Mouse (Mus musculus) forebrain, embryonic 11.5 days (tissue): ENCODE measurements around the gene Pa2g4. TPM values are rescaled to one million over a fixed set of nuclear protein-coding genes. Genes with fewer than 3 reads are reported as not detected.

Experiments used
- ATAC-seq: fragments of 200-750 bp; cut with Nextera tagmentation; replicated peaks from 2 replicates; pipeline ENCODE4 v1.8.0; 2017; ENCODE audit warnings: moderate TSS enrichment; ENCODE audit not compliant: low FRiP score
- DNase-seq: peaks from one replicate; pipeline ENCODE4 v3.0.0-alpha.2; 2017; ENCODE audit warnings: low spot score
- H3K27ac ChIP-seq: fragments of 300-500 bp; sonication (generic); 2 replicates; pipeline ENCODE4 v1.5.1; 2014; ENCODE audit warnings: low read depth, low read length
- H3K27me3 ChIP-seq: fragments of 300-500 bp; sonication (generic); 2 replicates; pipeline ENCODE4 v1.6.1; 2014; ENCODE audit warnings: mild to moderate bottlenecking, low read length, mixed read lengths; ENCODE audit not compliant: control insufficient read depth, insufficient read depth
- H3K36me3 ChIP-seq: fragments of 300-500 bp; sonication (generic); 2 replicates; pipeline ENCODE4 v1.6.1; 2014; ENCODE audit warnings: mild to moderate bottlenecking, low read length, moderate library complexity, mixed read lengths; ENCODE audit not compliant: control insufficient read depth, insufficient read depth
- H3K4me1 ChIP-seq: fragments of 300-500 bp; sonication (generic); replicated peaks from 2 replicates; pipeline ENCODE4 v1.6.1; 2014; ENCODE audit warnings: low read length, mixed read lengths; ENCODE audit not compliant: control insufficient read depth, insufficient read depth
- H3K4me2 ChIP-seq: fragments of 300-500 bp; sonication (generic); 2 replicates; pipeline ENCODE4 v1.6.1; 2014; ENCODE audit warnings: low read depth, mild to moderate bottlenecking, low read length, moderate library complexity, mixed read lengths; ENCODE audit not compliant: severe bottlenecking
- H3K4me3 ChIP-seq: fragments of 300-500 bp; sonication (generic); 2 replicates; pipeline ENCODE4 v1.5.1; 2014; ENCODE audit warnings: low read depth, low read length
- H3K9ac ChIP-seq: fragments of 300-500 bp; sonication (generic); 2 replicates; pipeline ENCODE4 v1.6.1; 2014; ENCODE audit warnings: low read length
- H3K9me3 ChIP-seq: fragments of 300-500 bp; sonication (generic); 2 replicates; pipeline ENCODE4 v1.6.1; 2016; ENCODE audit warnings: low read length, mixed read lengths; ENCODE audit not compliant: control insufficient read depth
- WGBS: fragments of 180-500 bp; shearing (Covaris S2); extraction: QIAGEN DNeasy Blood & Tissue Kit; methylation state at CpG from one replicate; pipeline ENCODE4 v1.1.7; 2014; 5-methylcytosine and 5-hydroxymethylcytosine counted together
- polyA plus RNA-seq: library from polyadenylated mRNA; unstranded; fragments of >200 nt; fragmentation: Nextera tagmentation; extraction: Ambion mirVana; gene quantifications from 2 replicates; pipeline ENCODE4 v1.2.1, GENCODE M21; 2014

The Pa2g4 gene
- polyA plus RNA-seq, 1 experiment from 2014 or later = 249 TPM

- Histone ChIP-seq H3K27ac (no peak overlapping the region), H3K36me3 (no peaks in the 10 kb centered on the region), H3K4me3 (no peak overlapping the region), H3K4me2 (no peak overlapping the region), H3K4me1 (0 out of 2 replicates have a peak, but pooled peaks cover 2% of the 10 kb centered on the region), H3K27me3 (peaks cover 27% of the 10 kb centered on the region), H3K9ac (no peak overlapping the region), H3K9me3 (no peaks in the 10 kb centered on the region)
- 59% methylated on average over 4 of the region's 4 CpGs for WGBS
- DNase-seq = no peak
- no peak for ATAC-seq
These were observed 21.3 kb upstream of the Pa2g4 start for GRCm38 (mm10) chr10:128587120-128587519.

GRCm38 (mm10) chr10:128586546-128586945 lies 20.8 kb upstream of the Pa2g4 start:
- Histone ChIP-seq H3K27ac (no peak overlapping the region), H3K4me2 (no peak overlapping the region)

GRCm38 (mm10) chr10:128584386-128584785 lies 18.6 kb upstream of the Pa2g4 start:
- H3K27ac ChIP-seq = no peak overlapping the region
- H3K4me3 ChIP-seq = no peak overlapping the region
- H3K4me1 ChIP-seq = 0 out of 2 replicates have a peak, but pooled peaks cover 2% of the 10 kb centered on the region
- no peaks in the 10 kb centered on the region for H3K9me3 ChIP-seq
- H3K27me3 ChIP-seq = peaks cover 23% of the 10 kb centered on the region
- no peak for ATAC-seq
- WGBS = 10% methylated on average over 4 of the region's 4 CpGs
- DNase-seq = no peak
- H3K36me3 ChIP-seq = no peaks in the 10 kb centered on the region
- no peak overlapping the region for H3K9ac ChIP-seq
- no peak overlapping the region for H3K4me2 ChIP-seq

More at GRCm38 (mm10) chr10:128586546-128586945, 20.8 kb upstream of the Pa2g4 start:
- Histone ChIP-seq H3K36me3 (no peaks in the 10 kb centered on the region), H3K9me3 (no peaks in the 10 kb centered on the region), H3K9ac (no peak overlapping the region), H3K27me3 (peaks cover 27% of the 10 kb centered on the region), H3K4me1 (0 out of 2 replicates have a peak, but pooled peaks cover 2% of the 10 kb centered on the region), H3K4me3 (no peak overlapping the region)
- WGBS = 11% methylated on average over 1 of the region's 1 CpGs
- no peak for ATAC-seq
- DNase-seq = no peak

- no peak for ATAC-seq
- no peaks in the 10 kb centered on the region for H3K4me1 ChIP-seq
- DNase-seq = no peak
- no peak overlapping the region for H3K4me2 ChIP-seq
- H3K36me3 ChIP-seq = no peaks in the 10 kb centered on the region
- WGBS = 33% methylated on average over 7 of the region's 7 CpGs
- H3K27ac ChIP-seq = no peak overlapping the region
- H3K9ac ChIP-seq = no peak overlapping the region
- H3K27me3 ChIP-seq = peaks cover 16% of the 10 kb centered on the region
- H3K9me3 ChIP-seq = no peaks in the 10 kb centered on the region
- no peak overlapping the region for H3K4me3 ChIP-seq
These were observed 17.9 kb upstream of the Pa2g4 start for GRCm38 (mm10) chr10:128583644-128584043.

- H3K27me3 ChIP-seq = no peaks in the 10 kb centered on the region
- H3K4me2 ChIP-seq = no peak overlapping the region
- no peak overlapping the region for H3K9ac ChIP-seq
- H3K9me3 ChIP-seq = no peaks in the 10 kb centered on the region
- H3K36me3 ChIP-seq = no peaks in the 10 kb centered on the region
- DNase-seq = no peak
- no peak for ATAC-seq
- H3K4me3 ChIP-seq = no peak overlapping the region
- WGBS = 84% methylated on average over 4 of the region's 4 CpGs
- no peaks in the 10 kb centered on the region for H3K4me1 ChIP-seq
- no peak overlapping the region for H3K27ac ChIP-seq
These were observed 13.9 kb upstream of the Pa2g4 start for GRCm38 (mm10) chr10:128579731-128580130.

- DNase-seq = no peak
- no peaks in the 10 kb centered on the region for H3K36me3 ChIP-seq
- H3K4me1 ChIP-seq = no peaks in the 10 kb centered on the region
- H3K9ac ChIP-seq = no peak overlapping the region
- 87% methylated on average over 3 of the region's 3 CpGs for WGBS
- no peaks in the 10 kb centered on the region for H3K9me3 ChIP-seq
- no peak overlapping the region for H3K27ac ChIP-seq
- H3K4me2 ChIP-seq = no peak overlapping the region
- H3K4me3 ChIP-seq = no peak overlapping the region
- no peaks in the 10 kb centered on the region for H3K27me3 ChIP-seq
- ATAC-seq = no peak
These were observed 13.5 kb upstream of the Pa2g4 start for GRCm38 (mm10) chr10:128579298-128579697.

- H3K4me3 ChIP-seq = no peak overlapping the region
- no peak for DNase-seq
- no peak overlapping the region for H3K4me2 ChIP-seq
- H3K9me3 ChIP-seq = no peaks in the 10 kb centered on the region
- no peak overlapping the region for H3K9ac ChIP-seq
- no peaks in the 10 kb centered on the region for H3K27me3 ChIP-seq
- H3K27ac ChIP-seq = no peak overlapping the region
- no peaks in the 10 kb centered on the region for H3K36me3 ChIP-seq
- H3K4me1 ChIP-seq = no peaks in the 10 kb centered on the region
- WGBS = 76% methylated on average over 11 of the region's 11 CpGs
- no peak for ATAC-seq
These were observed 12.5 kb upstream of the Pa2g4 start for GRCm38 (mm10) chr10:128578330-128578729.

- H3K4me1 ChIP-seq = no peaks in the 10 kb centered on the region
These were observed 9.3 kb upstream of the Pa2g4 start for GRCm38 (mm10) chr10:128575063-128575462.

GRCm38 (mm10) chr10:128565206-128565787 lies 490 bp downstream of the Pa2g4 start:
- peaks cover 5% of the 10 kb centered on the region; the same call in 1 of the 2 replicates for H3K4me1 ChIP-seq
- no peaks in the 10 kb centered on the region for H3K9me3 ChIP-seq
- no peak for DNase-seq
- H3K27ac ChIP-seq = 0 out of 2 replicates have a peak overlapping the region, but pooled peaks have one; percentile 2
- peak; percentile 49 for ATAC-seq
- H3K36me3 ChIP-seq = peaks cover 11% of the 10 kb centered on the region; the same call in 1 of the 2 replicates
- H3K4me2 ChIP-seq = peak overlapping the region; percentile 97
- WGBS = under 1% methylated on average over 46 of the region's 46 CpGs
- H3K27me3 ChIP-seq = no peaks in the 10 kb centered on the region
- H3K9ac ChIP-seq = peak overlapping the region; percentile 86
- H3K4me3 ChIP-seq = peak overlapping the region; percentile 68

More at GRCm38 (mm10) chr10:128575063-128575462, 9.3 kb upstream of the Pa2g4 start:
- H3K27me3 ChIP-seq = no peaks in the 10 kb centered on the region
- H3K27ac ChIP-seq = no peak overlapping the region
- DNase-seq = no peak
- 87% methylated on average over 2 of the region's 2 CpGs for WGBS
- H3K36me3 ChIP-seq = no peaks in the 10 kb centered on the region
- ATAC-seq = no peak
- no peaks in the 10 kb centered on the region for H3K9me3 ChIP-seq
- H3K4me2 ChIP-seq = no peak overlapping the region
- no peak overlapping the region for H3K4me3 ChIP-seq
- H3K9ac ChIP-seq = no peak overlapping the region
